Mouse (Mus musculus) R1 (cell line): Measurements from ENCODE around the gene Etv6.

Experiments
- DNase-seq: peaks from one replicate; pipeline ENCODE4 v3.0.0-alpha.2; 2018; ENCODE audit warnings: low read depth, low spot score

Gene Etv6

DNA sequence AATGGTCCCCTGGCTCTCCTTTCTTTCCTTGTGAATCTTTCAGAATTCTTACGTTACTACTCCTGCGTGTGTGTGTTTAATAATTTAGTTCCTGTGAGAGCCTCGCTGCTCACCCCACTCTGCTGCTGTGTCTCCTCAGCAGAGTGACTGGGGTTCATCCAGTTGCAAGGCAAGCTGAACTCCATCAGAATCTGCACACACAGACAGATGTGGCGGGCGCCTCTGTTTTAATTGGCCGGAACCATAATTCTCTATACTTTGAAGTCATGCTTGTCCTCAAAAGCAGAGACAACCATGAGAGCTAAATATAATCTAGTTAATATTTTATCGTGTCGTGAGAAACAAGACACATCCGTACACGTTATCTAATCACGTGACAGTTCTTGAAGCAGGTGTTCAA, 107.2 kb downstream of the Etv6 start:
- DNase-seq: no peak

DNA sequence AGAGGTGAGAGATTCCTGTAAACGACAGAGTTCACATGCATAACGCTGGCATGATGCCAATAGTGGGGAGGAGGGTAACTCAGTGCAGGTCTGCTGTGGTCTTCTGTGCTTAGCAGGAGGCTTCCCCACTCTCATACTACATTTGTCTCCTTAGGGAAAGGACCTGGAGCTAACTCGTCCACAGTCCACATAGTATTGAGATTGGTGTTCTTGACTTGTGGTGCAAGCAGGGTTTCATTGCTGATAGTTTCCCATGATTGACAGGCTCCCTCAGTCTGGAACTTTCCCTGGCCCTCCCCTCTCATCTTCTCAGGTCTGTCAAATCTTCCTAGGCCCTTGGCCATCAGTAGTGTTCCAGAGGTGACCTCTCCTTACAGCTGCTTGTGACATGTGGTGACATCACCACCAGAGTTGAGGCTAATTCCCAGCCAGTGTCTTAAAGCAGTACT, 108.2 kb downstream of the Etv6 start:
- no peak for DNase-seq

- DNase-seq: no peak
These were observed 109.0 kb downstream of the Etv6 start for GRCm38 (mm10) chr6:134144231-134145130.

GRCm38 (mm10) chr6:134147596-134148442, 112.3 kb downstream of the Etv6 start:
- no peak for DNase-seq

GRCm38 (mm10) chr6:134148443-134148942, 113.0 kb downstream of the Etv6 start:
- no peak for DNase-seq

DNA sequence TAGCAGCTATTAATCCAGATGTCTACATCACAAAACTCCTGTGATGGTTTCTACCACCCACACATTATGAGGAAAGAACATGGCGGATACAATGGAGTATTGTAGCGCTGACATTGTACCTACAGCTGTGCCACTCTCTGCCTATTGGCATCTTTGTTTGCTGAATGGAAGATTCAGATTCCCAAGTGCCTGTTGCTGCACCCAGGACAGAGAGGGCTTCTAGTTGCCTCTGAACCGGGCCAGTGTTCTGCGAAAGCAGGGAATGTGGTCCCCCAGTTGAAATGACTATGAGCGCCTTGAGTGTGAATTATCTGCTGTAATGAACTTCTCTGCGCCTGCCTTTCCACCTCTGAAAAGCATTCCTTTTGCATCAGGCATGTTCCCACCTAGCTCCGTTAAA, 114.1 kb downstream of the Etv6 start:
- no peak for DNase-seq

- no peak for DNase-seq
These were observed 115.7 kb downstream of the Etv6 start for GRCm38 (mm10) chr6:134151022-134151680.

DNA sequence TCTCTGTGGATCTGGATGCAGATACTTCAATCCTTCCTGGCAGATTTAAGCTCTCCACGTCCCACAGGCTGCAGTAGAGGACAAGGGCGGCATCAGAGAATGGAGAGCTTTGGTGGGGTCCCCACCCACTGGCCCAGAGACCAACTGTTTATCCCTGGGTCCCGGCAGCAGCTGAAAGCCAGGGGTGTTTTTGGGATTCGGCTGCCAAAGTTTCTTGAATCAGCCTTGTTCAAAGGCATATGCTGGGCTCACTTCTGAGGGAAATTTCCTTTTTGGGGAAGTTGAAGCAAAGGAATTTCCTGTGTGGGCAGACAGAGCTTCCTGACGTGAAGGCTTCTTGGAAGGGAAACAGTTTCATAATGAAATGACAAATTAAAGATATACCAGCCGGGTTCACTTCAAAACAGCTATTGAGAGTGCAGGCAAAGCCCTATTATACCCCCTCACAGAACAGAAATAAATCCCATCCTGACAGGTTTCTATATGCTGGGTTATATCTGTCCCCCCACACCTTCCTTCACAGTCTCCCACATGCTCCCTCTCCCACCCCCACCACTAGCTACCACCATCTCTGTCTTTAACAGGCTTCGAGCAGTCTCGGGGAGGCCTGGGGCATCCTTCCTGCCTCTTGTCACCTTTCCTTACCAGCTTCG, 116.5 kb downstream of the Etv6 start:
- no peak for DNase-seq

GRCm38 (mm10) chr6:134152539-134152938, 117.0 kb downstream of the Etv6 start:
- no peak for DNase-seq

DNA sequence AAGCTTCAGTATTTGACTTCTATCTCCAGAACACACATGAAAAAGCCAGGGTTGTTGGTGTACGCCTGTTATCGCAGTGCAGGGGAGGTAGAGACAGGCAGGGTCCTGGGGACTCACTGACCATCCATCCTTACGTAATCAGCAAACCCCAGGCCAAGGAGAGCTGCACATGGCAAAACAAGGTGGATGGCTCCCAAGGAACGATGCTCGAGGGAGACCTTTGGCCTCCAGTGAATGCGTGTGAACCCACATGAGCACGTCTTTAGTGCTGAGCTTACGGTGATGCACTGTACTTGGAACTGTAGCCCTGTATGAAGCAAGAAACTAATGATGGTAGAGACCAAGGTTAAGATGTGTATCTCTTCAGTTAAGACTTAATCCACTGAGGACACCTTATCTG, 119.2 kb downstream of the Etv6 start:
- no peak for DNase-seq

DNA sequence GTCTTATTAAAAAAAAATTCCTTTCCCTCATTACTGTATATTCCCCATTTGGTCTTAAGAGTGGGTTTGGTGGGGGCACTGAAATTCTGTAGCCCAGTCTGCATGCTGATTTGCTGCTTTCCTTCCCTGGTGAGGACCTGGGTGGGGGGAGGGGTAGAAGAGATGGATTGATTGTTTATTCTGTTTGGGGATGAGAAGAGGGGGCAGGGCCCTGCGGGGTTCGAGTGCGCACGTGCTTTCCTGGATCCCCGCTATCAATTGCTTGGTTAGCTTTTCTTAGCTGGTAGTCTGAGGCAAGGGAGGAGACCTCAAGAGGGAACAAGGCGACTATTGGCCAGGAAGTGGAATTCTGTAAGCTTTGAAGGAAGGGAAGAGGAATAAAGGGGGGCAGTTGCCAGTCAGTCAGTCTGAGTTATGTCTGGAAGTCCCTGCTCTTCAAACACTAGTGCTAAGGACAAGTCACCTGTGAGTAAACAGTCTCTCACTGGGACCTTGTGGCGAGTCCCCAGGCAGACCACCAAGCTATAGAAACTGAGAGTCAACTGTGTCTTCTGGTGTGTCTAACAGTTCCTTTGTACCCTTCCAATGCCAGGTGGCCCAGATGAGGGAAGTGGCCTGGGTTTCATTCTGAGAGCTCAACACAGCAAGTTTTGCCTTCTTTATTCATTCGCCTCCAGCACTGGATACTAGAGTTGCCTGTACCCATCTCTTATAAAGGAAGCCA, 120.6 kb downstream of the Etv6 start:
- DNase-seq: no peak

GRCm38 (mm10) chr6:134157533-134158115, 122.1 kb downstream of the Etv6 start:
- peak; percentile 21 for DNase-seq

DNA sequence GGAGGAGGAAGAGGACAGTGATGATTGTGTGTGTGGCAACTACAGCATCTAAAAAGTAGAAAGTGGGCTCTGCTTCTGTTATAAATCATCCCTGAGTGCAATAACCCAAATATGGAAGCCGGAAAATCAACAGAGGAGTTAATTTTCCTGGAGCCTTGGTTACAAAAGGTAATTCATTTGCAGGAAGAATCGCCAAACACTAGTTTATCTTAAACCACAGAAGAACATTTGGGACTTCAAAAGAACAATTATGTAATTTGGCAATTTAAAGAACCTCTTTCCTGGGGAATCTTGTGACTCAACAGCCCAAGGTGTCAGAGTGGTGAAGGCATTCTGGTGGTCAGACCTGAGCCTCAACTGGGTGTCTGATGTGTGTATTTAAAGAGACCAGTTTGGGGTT, 122.7 kb downstream of the Etv6 start:
- DNase-seq: no peak

GRCm38 (mm10) chr6:134159672-134160071, 124.2 kb downstream of the Etv6 start:
- no peak for DNase-seq

- DNase-seq: no peak
These were observed 125.5 kb downstream of the Etv6 start for GRCm38 (mm10) chr6:134161040-134161439.

- no peak for DNase-seq
These were observed 127.8 kb downstream of the Etv6 start for GRCm38 (mm10) chr6:134163346-134163745.

GRCm38 (mm10) chr6:134164356-134164755, 128.9 kb downstream of the Etv6 start:
- DNase-seq: no peak

- DNase-seq: no peak
These were observed 129.5 kb downstream of the Etv6 start for GRCm38 (mm10) chr6:134165012-134165411.

- no peak for DNase-seq
These were observed 132.5 kb downstream of the Etv6 start for GRCm38 (mm10) chr6:134167963-134168362.

DNA sequence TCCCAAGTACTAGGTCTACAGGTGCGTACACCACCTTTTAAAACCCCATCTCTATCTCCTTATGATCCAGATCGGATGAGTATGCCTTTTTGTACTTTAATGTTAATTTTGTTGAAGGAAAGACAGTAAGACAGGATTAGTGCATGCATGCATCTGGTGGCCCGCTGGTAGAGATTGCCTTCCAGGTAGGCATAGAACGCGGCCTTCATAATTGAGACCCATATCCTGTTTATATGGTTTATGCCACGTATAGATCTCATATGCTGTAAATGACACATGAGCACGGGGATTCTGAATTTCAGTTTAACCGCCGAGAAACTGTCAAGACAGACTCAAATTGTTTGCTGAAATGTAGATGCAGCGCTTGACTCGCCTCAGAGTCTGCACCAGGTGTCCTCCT, 133.3 kb downstream of the Etv6 start:
- no peak for DNase-seq
